Mouse (Mus musculus) heart, adult 2 months (tissue): ENCODE data around the gene Mbd5.

Experiments
- CTCF ChIP-seq: fragments of 200-600 bp; IDR thresholded peaks from 2 replicates; pipeline ENCODE4 v1.8.1; 2022; ENCODE audit warnings: antibody characterized with exemption, mild to moderate bottlenecking, moderate library complexity
- POLR2A ChIP-seq: fragments of 200-500 bp; IDR thresholded peaks from 2 replicates; pipeline ENCODE4 v1.6.1; 2011; ENCODE audit warnings: mild to moderate bottlenecking, low read depth, low read length, control low read depth; ENCODE audit not compliant: insufficient read depth

DNA sequence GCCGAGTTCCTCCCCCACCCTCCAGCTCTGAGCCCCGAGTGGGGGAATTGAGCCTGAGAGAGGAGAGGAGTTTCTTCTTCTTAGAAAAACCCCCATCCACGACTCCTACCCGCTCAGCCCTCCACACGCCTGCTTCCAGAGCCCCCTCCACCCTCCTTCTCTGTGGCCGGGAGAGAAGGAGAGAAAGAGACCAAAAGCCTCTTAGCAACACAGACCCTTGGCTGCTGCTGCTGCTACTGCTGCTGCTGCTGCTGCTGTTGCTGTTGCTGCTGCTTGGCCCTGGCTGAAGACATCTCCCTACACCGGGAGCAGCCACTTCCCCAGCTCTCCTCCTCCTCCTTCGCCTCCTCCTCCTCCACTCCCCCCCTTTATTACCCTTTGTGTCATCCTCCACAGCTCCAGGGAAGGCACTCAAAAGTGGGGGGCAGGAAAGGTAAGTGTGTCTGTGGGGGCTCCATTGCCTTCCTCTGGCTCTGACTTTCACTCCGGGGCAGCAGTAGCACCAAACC is 489 bp downstream of the Mbd5 start:
- TF ChIP-seq CTCF = no peak
- TF ChIP-seq POLR2A = 0 out of 2 replicates have a peak, but pooled peaks have one; percentile 7
